Mouse (Mus musculus) ES-E14 (cell line): ENCODE measurements at regions not wholly inside any gene's neighbourhood (a gene's known extent, or its start where the extent isn't known, plus 50 kb on each side); places are given as distances from the start of the nearest gene placed in this dataset.

ENCODE experiments used
- DNase-seq: peaks from one replicate; pipeline ENCODE4 v3.0.0-alpha.2; 2013; ENCODE audit warnings: low read depth, low spot score
- H3K27ac ChIP-seq: 2 replicates; pipeline ENCODE4 v1.5.1; 2012; ENCODE audit warnings: low read depth, mild to moderate bottlenecking, low read length, moderate library complexity, mixed read lengths; ENCODE audit not compliant: poor library complexity, insufficient read depth, severe bottlenecking
- H3K36me3 ChIP-seq: 2 replicates; pipeline ENCODE4 v1.6.1; 2012; ENCODE audit warnings: mild to moderate bottlenecking, low read length, moderate library complexity, mixed read lengths; ENCODE audit not compliant: control insufficient read depth, poor library complexity, insufficient read depth, severe bottlenecking
- H3K4me1 ChIP-seq, 2 experiments: fragments of 150-350 bp in 1 of 2; sonication (generic) in 1 of 2; 2 replicates each; pipeline ENCODE4 v1.6.1; 2012; ENCODE audit warnings: low read length in 2 of 2, mild to moderate bottlenecking in 1 of 2, mixed read lengths in 1 of 2; ENCODE audit not compliant: control insufficient read depth in 2 of 2, insufficient read depth in 2 of 2, poor library complexity in 1 of 2
- H3K4me3 ChIP-seq, 2 experiments: fragments of 150-350 bp in 1 of 2; sonication (generic) in 1 of 2; 2 replicates each; pipeline ENCODE4 v1.5.1; 2012; ENCODE audit warnings: low read length in 2 of 2, low read depth in 1 of 2, mild to moderate bottlenecking in 1 of 2, mixed read lengths in 1 of 2; ENCODE audit not compliant: insufficient read depth in 1 of 2, poor library complexity in 1 of 2, severe bottlenecking in 1 of 2
- H3K9ac ChIP-seq: 2 replicates; pipeline ENCODE4 v1.6.1; 2012; ENCODE audit warnings: low read depth, mild to moderate bottlenecking, low read length, mixed read lengths; ENCODE audit not compliant: poor library complexity, insufficient read depth, severe bottlenecking
- H3K9me3 ChIP-seq: fragments of 150-350 bp; sonication (generic); 2 replicates; pipeline ENCODE4 v1.6.1; 2012; ENCODE audit warnings: low read depth, mild to moderate bottlenecking, low read length; ENCODE audit not compliant: control insufficient read depth, insufficient read depth
- CHD2 ChIP-seq: IDR thresholded peaks from 2 replicates; pipeline ENCODE4 v1.6.1; 2014; ENCODE audit warnings: mild to moderate bottlenecking, low read depth, low read length, inconsistent platforms
- HCFC1 ChIP-seq: IDR thresholded peaks from 2 replicates; pipeline ENCODE4 v1.6.1; 2012; ENCODE audit warnings: low read length, inconsistent platforms, borderline replicate concordance; ENCODE audit not compliant: insufficient read depth
- MAFK ChIP-seq: IDR thresholded peaks from 2 replicates; pipeline ENCODE4 v1.6.1; 2014; ENCODE audit warnings: mild to moderate bottlenecking, low read depth, low read length, inconsistent platforms; ENCODE audit not compliant: insufficient read depth
- ZC3H11A ChIP-seq: IDR thresholded peaks from 2 replicates; pipeline ENCODE4 v1.6.1; 2012; ENCODE audit warnings: low read depth, mild to moderate bottlenecking, inconsistent platforms, low read length, borderline replicate concordance
- ZNF384 ChIP-seq: IDR thresholded peaks from 2 replicates; pipeline ENCODE4 v1.6.1; 2012; ENCODE audit warnings: low read depth, low read length, inconsistent platforms
- in situ Hi-C, 2 experiments: fragments of 600-800 bp; cut with MboI; formaldehyde crosslinking; loops; one replicate each; pipeline ENCODE4 v1.15.1; 2025; ENCODE audit warnings: low sequenced_read_pairs in 2 of 2, inconsistent platforms in 1 of 2; ENCODE audit not compliant: unreplicated experiment in 2 of 2

GRCm38 (mm10) chr3:70312034-70312433 is 304.6 kb downstream of the Otol1 start:
- Histone ChIP-seq H3K36me3 (no peaks in the 10 kb centered on the region), H3K9ac (no peak overlapping the region), H3K27ac (no peak overlapping the region), H3K4me1 (no peaks in the 10 kb centered on the region), H3K4me3 (no peak overlapping the region), H3K9me3 (no peaks in the 10 kb centered on the region)
- DNase-seq: no peak
- in situ Hi-C loops: no loop called here
- no peak for TF ChIP-seq ZNF384
- no peak for TF ChIP-seq ZC3H11A
- no peak for TF ChIP-seq CHD2
- no peak for TF ChIP-seq MAFK
- TF ChIP-seq HCFC1: no peak

- no peak overlapping the region for H3K27ac ChIP-seq
- no peak overlapping the region for H3K4me3 ChIP-seq
- H3K36me3 ChIP-seq: no peaks in the 10 kb centered on the region
- DNase-seq: no peak
- TF ChIP-seq ZC3H11A: no peak
- no peak for TF ChIP-seq CHD2
- TF ChIP-seq ZNF384: no peak
- no peaks in the 10 kb centered on the region for H3K9me3 ChIP-seq
- H3K4me1 ChIP-seq: no peaks in the 10 kb centered on the region
- in situ Hi-C loops: no loop called here
- H3K9ac ChIP-seq: no peak overlapping the region
Observed at GRCm38 (mm10) chr3:70313119-70313868, 305.9 kb downstream of the Otol1 start.

- TF ChIP-seq MAFK (no peak), ZC3H11A (no peak), HCFC1 (no peak), CHD2 (no peak), ZNF384 (no peak)
Observed at GRCm38 (mm10) chr3:70314239-70314638, 306.8 kb downstream of the Otol1 start.

GRCm38 (mm10) chr3:70318377-70318776 is 311.0 kb downstream of the Otol1 start:
- in situ Hi-C loops: no loop called here
- TF ChIP-seq ZC3H11A: no peak
- no peak for TF ChIP-seq ZNF384
- no peak for TF ChIP-seq CHD2
- TF ChIP-seq HCFC1: no peak
- no peak for TF ChIP-seq MAFK
- H3K4me1 ChIP-seq: no peaks in the 10 kb centered on the region
- H3K4me3 ChIP-seq: no peak overlapping the region
- no peaks in the 10 kb centered on the region for H3K36me3 ChIP-seq
- H3K9ac ChIP-seq: no peak overlapping the region
- no peak for DNase-seq
- H3K9me3 ChIP-seq: no peaks in the 10 kb centered on the region
- H3K27ac ChIP-seq: no peak overlapping the region

More at GRCm38 (mm10) chr3:70314239-70314638, 306.8 kb downstream of the Otol1 start:
- no peak overlapping the region for H3K4me3 ChIP-seq
- H3K36me3 ChIP-seq: no peaks in the 10 kb centered on the region
- no peaks in the 10 kb centered on the region for H3K4me1 ChIP-seq
- H3K9me3 ChIP-seq: no peaks in the 10 kb centered on the region
- H3K9ac ChIP-seq: no peak overlapping the region
- in situ Hi-C loops: no loop called here
- DNase-seq: no peak
- no peak overlapping the region for H3K27ac ChIP-seq

GRCm38 (mm10) chr3:70319139-70319538 is 311.7 kb downstream of the Otol1 start:
- Histone ChIP-seq H3K4me3 (no peak overlapping the region), H3K27ac (no peak overlapping the region), H3K36me3 (no peaks in the 10 kb centered on the region), H3K9ac (no peak overlapping the region), H3K9me3 (no peaks in the 10 kb centered on the region), H3K4me1 (no peaks in the 10 kb centered on the region)
- in situ Hi-C loops: no loop called here
- DNase-seq: no peak
- TF ChIP-seq ZC3H11A: no peak
- TF ChIP-seq ZNF384: no peak
- no peak for TF ChIP-seq HCFC1
- TF ChIP-seq CHD2: no peak
- no peak for TF ChIP-seq MAFK
